ENCODE assay signal across 12 mouse cellular contexts in the genomic region with DNA sequence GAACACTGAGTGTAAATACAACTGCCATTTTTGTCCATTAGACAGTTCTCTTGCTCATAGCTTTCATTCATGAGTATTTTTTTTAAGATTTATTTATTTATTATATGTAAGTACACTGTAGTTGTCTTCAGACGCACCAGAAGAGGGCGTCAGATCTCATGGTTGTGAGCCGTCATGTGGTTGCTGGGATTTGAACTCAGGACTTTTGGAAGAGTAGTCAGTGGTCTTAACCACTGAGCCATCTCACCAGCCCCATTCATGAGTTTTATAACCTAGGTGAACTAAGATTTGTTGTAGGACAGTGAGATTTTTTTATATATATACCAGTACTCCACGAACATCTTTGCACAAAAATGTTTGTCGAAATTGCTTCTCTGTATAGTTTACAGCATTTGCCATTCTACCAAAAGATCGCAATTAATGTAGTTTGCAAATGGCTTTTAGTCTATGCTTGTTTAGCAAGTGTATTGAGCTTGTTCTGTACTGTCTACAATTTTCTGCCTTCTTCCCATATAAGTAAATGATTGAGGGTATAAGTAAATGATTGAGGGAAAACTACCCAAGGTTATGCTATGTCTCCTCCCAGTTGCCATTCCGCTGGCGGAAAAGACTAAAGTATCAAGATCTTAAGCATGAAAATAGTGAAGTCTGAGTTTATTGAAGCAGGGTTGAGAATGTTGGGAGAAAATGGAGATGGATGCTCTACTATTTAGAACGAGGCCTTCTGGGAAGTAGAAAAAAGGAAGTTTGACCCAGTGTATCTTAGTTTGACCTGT. TPM values are rescaled to one million over a fixed set of nuclear protein-coding genes. Genes with fewer than 3 reads are reported as not detected.
DNase-seq lines count a peak whose midpoint lies in the region; ATAC-seq and TF ChIP-seq lines count a peak whose summit lies in the region.
"Had no signal": no experiment of that assay in that cellular context is flagged by ENCODE, and none has a peak within 500 bp of the region (broad histone marks: within the 10 kb centered on the region; RNA-seq: fewer than 3 reads in every experiment).

No protein-coding gene starts in this region.

- H3K4me3 ChIP-seq in lung, embryonic 15.5 days = no peak overlapping the region
- no peak overlapping the region for H3K4me3 ChIP-seq in intestine, embryonic 15.5 days (replicated peaks)
- no peak overlapping the region for H3K4me3 ChIP-seq in liver, postnatal 0 days (ENCODE audit: low read depth, low read length)

- 87% methylated on average over 9 of the region's 9 CpGs for WGBS in lung, embryonic 15.5 days
- 80% methylated on average over 9 of the region's 9 CpGs for WGBS in intestine, embryonic 15.5 days
- whole genome bisulfite sequencing in liver, postnatal 0 days (ENCODE audit: insufficient replicate concordance) = 85% methylated on average over 9 of the region's 9 CpGs

- H3K27ac ChIP-seq in lung, embryonic 15.5 days = 0 out of 2 replicates have a peak overlapping the region, but pooled peaks have one; percentile 91
- 0 out of 2 replicates have a peak overlapping the region, but pooled peaks have one; percentile 98 for H3K27ac ChIP-seq in intestine, embryonic 15.5 days
- H3K27ac ChIP-seq in liver, postnatal 0 days (ENCODE audit: low read depth) = peak overlapping the region; percentile 98; the same call in 1 of the 2 replicates

- H3K36me3 ChIP-seq in lung, embryonic 15.5 days = peaks cover 7% of the 10 kb centered on the region
- 0 out of 2 replicates have a peak, but pooled peaks cover 3% of the 10 kb centered on the region for H3K36me3 ChIP-seq in intestine, embryonic 15.5 days
- H3K36me3 ChIP-seq in liver, postnatal 0 days (replicated peaks; ENCODE audit: insufficient read depth, low read length) = peaks cover 11% of the 10 kb centered on the region

- peaks cover 15% of the 10 kb centered on the region for H3K4me1 ChIP-seq in lung, embryonic 15.5 days
- H3K4me1 ChIP-seq in intestine, embryonic 15.5 days (replicated peaks) = peaks cover 12% of the 10 kb centered on the region; the same call in 1 of the 2 replicates
- H3K4me1 ChIP-seq in liver, postnatal 0 days (ENCODE audit: insufficient read depth) = peaks cover 8% of the 10 kb centered on the region

- TF ChIP-seq EP300 in liver, postnatal 0 days (IDR thresholded peaks at IDR 0.05; ENCODE audit: low read depth) = no peak

- no peak for ATAC-seq in CD4-positive, CD25-positive, alpha-beta regulatory T cell, adult 4 months
- ATAC-seq in lung, embryonic 15.5 days (ENCODE audit: borderline replicate concordance, extremely low read depth, low FRiP score, low TSS enrichment) = no peak
- ATAC-seq in intestine, embryonic 15.5 days = no peak
- no peak for ATAC-seq in liver, postnatal 0 days
- no peak for ATAC-seq in erythroid progenitor cell, adult 5-6 weeks (replicated peaks; ENCODE audit: low FRiP score, poor library complexity, severe bottlenecking)

- no peak for TF ChIP-seq CTCF in liver, postnatal 0 days (IDR thresholded peaks at IDR 0.05; ENCODE audit: low read depth)

- H3K4me2 ChIP-seq in lung, embryonic 15.5 days = peak overlapping the region; percentile 72; the same call in 1 of the 2 replicates
- no peak overlapping the region for H3K4me2 ChIP-seq in intestine, embryonic 15.5 days (replicated peaks)
- H3K4me2 ChIP-seq in liver, postnatal 0 days (ENCODE audit: low read depth, low read length) = no peak overlapping the region

- H3K27me3 ChIP-seq in lung, embryonic 15.5 days = no peaks in the 10 kb centered on the region
- H3K27me3 ChIP-seq in intestine, embryonic 15.5 days (replicated peaks) = no peaks in the 10 kb centered on the region
- H3K27me3 ChIP-seq in liver, postnatal 0 days (ENCODE audit: insufficient read depth, low read length) = no peaks in the 10 kb centered on the region
- H3K27me3 ChIP-seq: megakaryocyte, embryonic 14.5 days had no signal

- no peak overlapping the region for H3K9ac ChIP-seq in lung, embryonic 15.5 days
- no peak overlapping the region; the same call in 1 of the 2 replicates for H3K9ac ChIP-seq in intestine, embryonic 15.5 days
- no peak overlapping the region for H3K9ac ChIP-seq in liver, postnatal 0 days (replicated peaks)

- peak; percentile 25 for DNase-seq in CD4-positive, CD25-positive, alpha-beta regulatory T cell, adult 2 months (ENCODE audit: low read depth, low spot score)
- DNase-seq in lung, postnatal 10 days = no peak
- DNase-seq in liver, postnatal 0 days = no peak
- DNase-seq in thymus, postnatal 0 days (ENCODE audit: low spot score) = no peak
- DNase-seq: adrenal gland, postnatal 10 days; layer of hippocampus, postnatal 36 days; thymus, postnatal 25 days had no signal

- no peaks in the 10 kb centered on the region for H3K9me3 ChIP-seq in lung, embryonic 15.5 days
- H3K9me3 ChIP-seq in intestine, embryonic 15.5 days = no peaks in the 10 kb centered on the region
- H3K9me3 ChIP-seq in liver, postnatal 0 days (ENCODE audit: low read length) = no peaks in the 10 kb centered on the region
- H3K9me3 ChIP-seq: megakaryocyte, embryonic 14.5 days had no signal

RNA-seq across cellular contexts. Expression of a gene that starts 1.2 kb away (rescaled TPM):
- polyA plus RNA-seq in CD4-positive, CD25-positive, alpha-beta regulatory T cell, adult 4 months (2017; shearing (Covaris generic)) = 100 to 1,000 TPM in 1 of 2 experiments, 10 to 100 TPM in 1; 94.1 to 107 TPM
- 51.7 and 52.6 TPM in 2 replicates for polyA plus RNA-seq in lung, embryonic 15.5 days (2015; fragmentation: Nextera tagmentation; extraction: Ambion mirVana)
- polyA plus RNA-seq in intestine, embryonic 15.5 days (2015; fragmentation: Nextera tagmentation; extraction: Ambion mirVana) = 82.5 and 85.1 TPM in 2 replicates
- polyA plus RNA-seq in liver, postnatal 0 days (2015; fragmentation: Nextera tagmentation; extraction: Ambion mirVana) = 18.2 and 18.6 TPM in 2 replicates
- 25.6 and 32.8 TPM in 2 replicates for total RNA-seq in erythroid progenitor cell, adult 5-6 weeks (2015; ENCODE audit: low replicate concordance)
- 20.8 and 24.3 TPM in 2 replicates for total RNA-seq in erythroid progenitor cell, adult 5-6 weeks (2017; ENCODE audit: low replicate concordance)
- polyA plus RNA-seq in thymus, postnatal 0 days (2015; fragmentation: Nextera tagmentation; extraction: Ambion mirVana) = 57.2 and 58.9 TPM in 2 replicates

RNA-seq across cellular contexts. Expression of a gene that starts 55.7 kb away (rescaled TPM):
- 100 to 1,000 TPM; 420 to 458 TPM for polyA plus RNA-seq in CD4-positive, CD25-positive, alpha-beta regulatory T cell, adult 4 months (2017; shearing (Covaris generic))
- 227 and 250 TPM in 2 replicates for polyA plus RNA-seq in lung, embryonic 15.5 days (2015; fragmentation: Nextera tagmentation; extraction: Ambion mirVana)
- polyA plus RNA-seq in intestine, embryonic 15.5 days (2015; fragmentation: Nextera tagmentation; extraction: Ambion mirVana) = 219 and 237 TPM in 2 replicates
- 81.7 and 85.0 TPM in 2 replicates for polyA plus RNA-seq in liver, postnatal 0 days (2015; fragmentation: Nextera tagmentation; extraction: Ambion mirVana)
- total RNA-seq in erythroid progenitor cell, adult 5-6 weeks (2015; ENCODE audit: low replicate concordance) = 227 and 278 TPM in 2 replicates
- 216 and 257 TPM in 2 replicates for total RNA-seq in erythroid progenitor cell, adult 5-6 weeks (2017; ENCODE audit: low replicate concordance)
- 200 and 229 TPM in 2 replicates for polyA plus RNA-seq in thymus, postnatal 0 days (2015; fragmentation: Nextera tagmentation; extraction: Ambion mirVana)
